In the genomic region with DNA sequence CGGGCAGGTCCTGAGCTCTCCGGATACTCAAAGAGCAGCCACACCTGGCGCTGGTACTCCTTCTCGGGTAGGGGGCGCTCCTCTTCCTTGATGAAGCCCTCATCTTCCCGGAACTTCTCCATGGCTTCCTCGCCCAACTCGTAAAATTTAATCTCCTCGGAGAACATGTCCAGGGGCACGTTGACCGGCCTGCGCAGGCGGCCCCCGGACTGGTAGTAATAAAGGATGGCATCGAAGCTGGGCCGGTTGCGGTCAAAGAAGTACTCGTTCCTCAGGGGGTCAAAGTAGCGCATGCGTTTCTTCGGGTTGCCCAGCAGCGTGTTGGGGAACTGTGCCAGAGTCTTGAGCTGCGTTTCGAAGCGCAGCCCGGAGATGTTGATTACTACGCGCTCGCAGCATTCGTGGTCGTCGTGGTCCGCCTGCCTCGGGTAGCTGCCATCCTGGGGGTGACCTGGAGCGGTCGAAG, we compare ENCODE assay signal across 8 mouse cellular contexts. TPM values are rescaled to one million over a fixed set of nuclear protein-coding genes. Genes with fewer than 3 reads are reported as not detected.
A peak's percentile ranks its signal among the peaks of the same experiment; 100 is the strongest.
DNase-seq lines count a peak whose midpoint lies in the region; ATAC-seq and TF ChIP-seq lines count a peak whose summit lies in the region.

No protein-coding gene starts in this region.

- WGBS in thymus, adult 2 months = 6% methylated on average over 36 of the region's 36 CpGs
- WGBS in hindbrain, embryonic 12.5 days = 2% methylated on average over 36 of the region's 36 CpGs
- 2% methylated on average over 36 of the region's 36 CpGs for WGBS in midbrain, embryonic 12.5 days

- no peaks in the 10 kb centered on the region; the same call in 1 of the 2 replicates for H3K4me1 ChIP-seq in thymus, adult 2 months (replicated peaks; ENCODE audit: control insufficient read depth, insufficient read depth, low read length)
- H3K4me1 ChIP-seq in hindbrain, embryonic 12.5 days = peaks cover 18% of the 10 kb centered on the region
- peaks cover 33% of the 10 kb centered on the region for H3K4me1 ChIP-seq in midbrain, embryonic 12.5 days

- TF ChIP-seq POLR2A in thymus, adult 2 months (IDR thresholded peaks at IDR 0.05; ENCODE audit: control insufficient read depth, extremely low read depth, insufficient read depth, low read length, poor library complexity) = no peak

- no peak overlapping the region for H3K4me3 ChIP-seq in thymus, adult 2 months (ENCODE audit: control insufficient read depth, insufficient read depth, low read length)
- peak overlapping the region; percentile 45 for H3K4me3 ChIP-seq in hindbrain, embryonic 12.5 days
- peak overlapping the region; percentile 57 for H3K4me3 ChIP-seq in midbrain, embryonic 12.5 days

- TF ChIP-seq CTCF in thymus, adult 2 months (IDR thresholded peaks at IDR 0.05; ENCODE audit: borderline replicate concordance, control insufficient read depth, extremely low read depth, insufficient read depth, low read length, poor library complexity) = no peak

- peaks cover 14% of the 10 kb centered on the region for H3K27me3 ChIP-seq in thymus, adult 2 months (ENCODE audit: control insufficient read depth, insufficient read depth, low read length)
- H3K27me3 ChIP-seq in hindbrain, embryonic 12.5 days = peaks cover 61% of the 10 kb centered on the region
- peaks cover 70% of the 10 kb centered on the region for H3K27me3 ChIP-seq in midbrain, embryonic 12.5 days

- H3K9ac ChIP-seq in hindbrain, embryonic 12.5 days = peak overlapping the region; percentile 35; the same call in 1 of the 2 replicates
- 0 out of 2 replicates have a peak overlapping the region, but pooled peaks have one; percentile 24 for H3K9ac ChIP-seq in midbrain, embryonic 12.5 days (replicated peaks)

- peak; percentile 36 for DNase-seq in thymus, postnatal 4 days
- no peak for DNase-seq in thymus, adult 2 months
- DNase-seq in embryo, embryonic 9.5 days (ENCODE audit: extremely low spot score) = peak; percentile 48
- DNase-seq in layer of hippocampus, postnatal 10 days (ENCODE audit: low spot score in 2 of 2) = peak; percentile 36 to 59
- peak; percentile 67 for DNase-seq in testis, postnatal 10 days (ENCODE audit: low spot score)
- DNase-seq in spleen, postnatal 14 days (ENCODE audit: low spot score in 2 of 2) = no peak

- peak overlapping the region; percentile 90 for H3K4me2 ChIP-seq in hindbrain, embryonic 12.5 days (replicated peaks)
- peak overlapping the region; percentile 99 for H3K4me2 ChIP-seq in midbrain, embryonic 12.5 days (replicated peaks)

- H3K36me3 ChIP-seq in thymus, adult 2 months (ENCODE audit: control insufficient read depth, insufficient read depth, low read length) = no peaks in the 10 kb centered on the region
- H3K36me3 ChIP-seq in hindbrain, embryonic 12.5 days = no peaks in the 10 kb centered on the region
- no peaks in the 10 kb centered on the region for H3K36me3 ChIP-seq in midbrain, embryonic 12.5 days

- no peak for ATAC-seq in hindbrain, embryonic 12.5 days (ENCODE audit: low FRiP score)
- no peak for ATAC-seq in midbrain, embryonic 12.5 days (ENCODE audit: low FRiP score, low read depth)

- no peak overlapping the region for H3K27ac ChIP-seq in thymus, adult 2 months (ENCODE audit: control insufficient read depth, insufficient read depth, low read length)
- H3K27ac ChIP-seq in hindbrain, embryonic 12.5 days = no peak overlapping the region
- H3K27ac ChIP-seq in midbrain, embryonic 12.5 days (replicated peaks) = no peak overlapping the region

- H3K9me3 ChIP-seq in hindbrain, embryonic 12.5 days (replicated peaks) = no peaks in the 10 kb centered on the region
- no peaks in the 10 kb centered on the region for H3K9me3 ChIP-seq in midbrain, embryonic 12.5 days

RNA-seq across cellular contexts. Expression of a gene that starts 3.3 kb away (rescaled TPM):
- 0.31 and 0.39 TPM in 2 replicates for polyA plus RNA-seq in thymus, adult 2 months (2012; rRNA removed)
- 1.6 and 2.5 TPM in 2 replicates for polyA plus RNA-seq in hindbrain, embryonic 12.5 days (2016; fragmentation: Nextera tagmentation; extraction: Ambion mirVana)
- total RNA-seq in layer of hippocampus, postnatal 10 days (2021) = 10 to 100 TPM; 48.5 to 53.7 TPM
- polyA plus RNA-seq in midbrain, embryonic 12.5 days (2016; fragmentation: Nextera tagmentation; extraction: Ambion mirVana) = 2.9 and 3.2 TPM in 2 replicates

Comparison
In these comparisons a context has a peak if more than half of its experiments do, and no peak if none do; other contexts are left out.
1. DNase-seq: peak in thymus, postnatal 4 days (single experiment), embryo, embryonic 9.5 days (single experiment), layer of hippocampus, postnatal 10 days (2 of 2) and testis, postnatal 10 days (single experiment); none in thymus, adult 2 months (single experiment) and spleen, postnatal 14 days (0 of 2).